Mouse (Mus musculus) midbrain, embryonic 11.5 days (tissue): ENCODE measurements around the gene Dlk2. TPM values are rescaled to one million over a fixed set of nuclear protein-coding genes. Genes with fewer than 3 reads are reported as not detected.

Source experiments
- ATAC-seq: fragments of 200-750 bp; cut with Nextera tagmentation; 2 replicates; pipeline ENCODE4 v1.8.0; 2017; ENCODE audit warnings: moderate TSS enrichment, moderate library complexity; ENCODE audit not compliant: low FRiP score
- DNase-seq: peaks from one replicate; pipeline ENCODE4 v3.0.0; 2015; ENCODE audit warnings: low spot score; ENCODE audit errors: missing footprints
- H3K27ac ChIP-seq: fragments of 300-500 bp; sonication (generic); 2 replicates; pipeline ENCODE4 v1.5.1; 2014; ENCODE audit warnings: low read depth, low read length
- H3K27me3 ChIP-seq: fragments of 300-500 bp; sonication (generic); 2 replicates; pipeline ENCODE4 v1.6.1; 2014; ENCODE audit warnings: mild to moderate bottlenecking, low read length, moderate library complexity, mixed read lengths; ENCODE audit not compliant: control insufficient read depth, insufficient read depth
- H3K36me3 ChIP-seq: fragments of 300-500 bp; sonication (generic); 2 replicates; pipeline ENCODE4 v1.6.1; 2014; ENCODE audit warnings: mild to moderate bottlenecking, low read length, moderate library complexity, mixed read lengths; ENCODE audit not compliant: control insufficient read depth, insufficient read depth
- H3K4me1 ChIP-seq: fragments of 300-500 bp; sonication (generic); 2 replicates; pipeline ENCODE4 v1.6.1; 2014; ENCODE audit warnings: low read length; ENCODE audit not compliant: control insufficient read depth, insufficient read depth
- H3K4me2 ChIP-seq: fragments of 300-500 bp; sonication (generic); 2 replicates; pipeline ENCODE4 v1.6.1; 2014; ENCODE audit warnings: mild to moderate bottlenecking, moderate library complexity
- H3K4me3 ChIP-seq: fragments of 300-500 bp; sonication (generic); 2 replicates; pipeline ENCODE4 v1.5.1; 2014; ENCODE audit warnings: low read depth, low read length
- H3K9ac ChIP-seq: fragments of 300-500 bp; sonication (generic); 2 replicates; pipeline ENCODE4 v1.6.1; 2014; ENCODE audit warnings: low read length
- H3K9me3 ChIP-seq: fragments of 300-500 bp; sonication (generic); 2 replicates; pipeline ENCODE4 v1.6.1; 2016; ENCODE audit warnings: low read length; ENCODE audit not compliant: control insufficient read depth
- WGBS: fragments of 180-500 bp; shearing (Covaris S2); extraction: QIAGEN DNeasy Blood & Tissue Kit; methylation state at CpG from one replicate; pipeline ENCODE4 v1.1.7; 2014; 5-methylcytosine and 5-hydroxymethylcytosine counted together
- polyA plus RNA-seq: library from polyadenylated mRNA; unstranded; fragments of >200 nt; fragmentation: Nextera tagmentation; extraction: Ambion mirVana; gene quantifications from 2 replicates; pipeline ENCODE4 v1.2.1, GENCODE M21; 2014

Dlk2 gene
- polyA plus RNA-seq, 1 experiment from 2014 or later, result 0.42 TPM

GRCm38 (mm10) chr17:46301892-46302291, 4.7 kb downstream of the Dlk2 start:
- H3K4me3 ChIP-seq, result no peak overlapping the region
- H3K36me3 ChIP-seq, result no peaks in the 10 kb centered on the region
- H3K4me2 ChIP-seq, result no peak overlapping the region
- peaks cover 12% of the 10 kb centered on the region for H3K4me1 ChIP-seq
- no peak overlapping the region for H3K9ac ChIP-seq
- DNase-seq (no peak), ATAC-seq (no peak)
- no peak overlapping the region for H3K27ac ChIP-seq
- 80% methylated on average over 12 of the region's 12 CpGs for whole genome bisulfite sequencing
- peaks cover 26% of the 10 kb centered on the region for H3K27me3 ChIP-seq
- H3K9me3 ChIP-seq, result no peaks in the 10 kb centered on the region

- ATAC-seq (no peak), DNase-seq (no peak)
- Histone ChIP-seq H3K36me3 (no peaks in the 10 kb centered on the region), H3K9ac (no peak overlapping the region), H3K4me1 (no peaks in the 10 kb centered on the region), H3K27me3 (peaks cover 4% of the 10 kb centered on the region), H3K27ac (no peak overlapping the region), H3K9me3 (no peaks in the 10 kb centered on the region), H3K4me3 (no peak overlapping the region), H3K4me2 (no peak overlapping the region)
- WGBS, result 88% methylated on average over 9 of the region's 9 CpGs
Observed at GRCm38 (mm10) chr17:46304184-46304583, 7.0 kb downstream of the Dlk2 start.

GRCm38 (mm10) chr17:46306956-46307355, 9.7 kb downstream of the Dlk2 start:
- H3K4me3 ChIP-seq, result no peak overlapping the region
- 90% methylated on average over 15 of the region's 15 CpGs for WGBS

GRCm38 (mm10) chr17:46309835-46310234, 12.6 kb downstream of the Dlk2 start:
- H3K27me3 ChIP-seq, result no peaks in the 10 kb centered on the region
- no peak overlapping the region for H3K4me3 ChIP-seq
- no peak overlapping the region for H3K9ac ChIP-seq
- 85% methylated on average over 12 of the region's 12 CpGs for whole genome bisulfite sequencing
- H3K36me3 ChIP-seq, result no peaks in the 10 kb centered on the region
- no peaks in the 10 kb centered on the region for H3K4me1 ChIP-seq
- no peak overlapping the region for H3K27ac ChIP-seq
- no peaks in the 10 kb centered on the region for H3K9me3 ChIP-seq
- ATAC-seq (no peak), DNase-seq (no peak)
- H3K4me2 ChIP-seq, result no peak overlapping the region

More at GRCm38 (mm10) chr17:46306956-46307355, 9.7 kb downstream of the Dlk2 start:
- H3K36me3 ChIP-seq, result no peaks in the 10 kb centered on the region
- ATAC-seq (no peak), DNase-seq (no peak)
- H3K27me3 ChIP-seq, result no peaks in the 10 kb centered on the region
- no peak overlapping the region for H3K4me2 ChIP-seq
- H3K9ac ChIP-seq, result no peak overlapping the region
- H3K9me3 ChIP-seq, result no peaks in the 10 kb centered on the region
- no peaks in the 10 kb centered on the region for H3K4me1 ChIP-seq
- H3K27ac ChIP-seq, result no peak overlapping the region

GRCm38 (mm10) chr17:46310515-46310914, 13.3 kb downstream of the Dlk2 start:
- H3K36me3 ChIP-seq, result no peaks in the 10 kb centered on the region
- H3K9me3 ChIP-seq, result no peaks in the 10 kb centered on the region
- no peak overlapping the region for H3K4me3 ChIP-seq
- H3K4me1 ChIP-seq, result no peaks in the 10 kb centered on the region
- WGBS, result 88% methylated on average over 10 of the region's 10 CpGs
- no peak for ATAC-seq
- DNase-seq, result no peak
- H3K27ac ChIP-seq, result no peak overlapping the region
- H3K27me3 ChIP-seq, result no peaks in the 10 kb centered on the region
- no peak overlapping the region for H3K4me2 ChIP-seq
- H3K9ac ChIP-seq, result no peak overlapping the region

GRCm38 (mm10) chr17:46313135-46313715, 16.0 kb downstream of the Dlk2 start:
- H3K27ac ChIP-seq, result no peak overlapping the region
- 85% methylated on average over 9 of the region's 9 CpGs for WGBS
- no peak overlapping the region for H3K4me3 ChIP-seq
- H3K9ac ChIP-seq, result no peak overlapping the region
- H3K4me1 ChIP-seq, result no peaks in the 10 kb centered on the region
- H3K36me3 ChIP-seq, result no peaks in the 10 kb centered on the region
- no peak overlapping the region for H3K4me2 ChIP-seq
- ATAC-seq, result no peak
- no peaks in the 10 kb centered on the region for H3K27me3 ChIP-seq
- H3K9me3 ChIP-seq, result no peaks in the 10 kb centered on the region
- no peak for DNase-seq

- no peak for DNase-seq
- Histone ChIP-seq H3K9me3 (no peaks in the 10 kb centered on the region), H3K4me3 (no peak overlapping the region), H3K36me3 (no peaks in the 10 kb centered on the region), H3K27me3 (no peaks in the 10 kb centered on the region), H3K4me2 (no peak overlapping the region), H3K9ac (no peak overlapping the region), H3K27ac (no peak overlapping the region), H3K4me1 (no peaks in the 10 kb centered on the region)
- no peak for ATAC-seq
- 91% methylated on average over 10 of the region's 10 CpGs for WGBS
Observed at GRCm38 (mm10) chr17:46315813-46316212, 18.6 kb downstream of the Dlk2 start.

GRCm38 (mm10) chr17:46320492-46320891, 23.3 kb downstream of the Dlk2 start:
- 79% methylated on average over 6 of the region's 6 CpGs for WGBS
- ATAC-seq (no peak), DNase-seq (no peak)
- Histone ChIP-seq H3K36me3 (no peaks in the 10 kb centered on the region), H3K27me3 (no peaks in the 10 kb centered on the region), H3K27ac (no peak overlapping the region), H3K9me3 (no peaks in the 10 kb centered on the region), H3K4me3 (no peak overlapping the region), H3K9ac (no peak overlapping the region), H3K4me2 (no peak overlapping the region), H3K4me1 (no peaks in the 10 kb centered on the region)

- 89% methylated on average over 14 of the region's 14 CpGs for WGBS
- ATAC-seq (no peak), DNase-seq (no peak)
- H3K27ac ChIP-seq, result no peak overlapping the region
- H3K4me1 ChIP-seq, result no peaks in the 10 kb centered on the region
- no peak overlapping the region for H3K9ac ChIP-seq
- H3K4me3 ChIP-seq, result no peak overlapping the region
- H3K27me3 ChIP-seq, result no peaks in the 10 kb centered on the region
- H3K4me2 ChIP-seq, result no peak overlapping the region
- H3K9me3 ChIP-seq, result no peaks in the 10 kb centered on the region
- H3K36me3 ChIP-seq, result no peaks in the 10 kb centered on the region
Observed at GRCm38 (mm10) chr17:46322046-46322823, 25.0 kb downstream of the Dlk2 start.
